In genomic region chr2:23999323-23999722, GRCm38 (mm10) we compare ENCODE assay signal across 29 mouse cellular contexts. TPM values are rescaled to one million over a fixed set of nuclear protein-coding genes. Genes with fewer than 3 reads are reported as not detected.
"Had no signal": no experiment of that assay in that cellular context is flagged by ENCODE, and none has a peak within 500 bp of the region (broad histone marks: within the 10 kb centered on the region; RNA-seq: fewer than 3 reads in every experiment).

No protein-coding gene starts in this region.

- H3K4me3 ChIP-seq: limb, embryonic 10.5 days; limb, embryonic 12.5 days; limb, embryonic 13.5 days; limb, embryonic 15.5 days; liver, embryonic 12.5 days; liver, embryonic 13.5 days; liver, embryonic 15.5 days; lung, embryonic 15.5 days; megakaryocyte, embryonic 14.5 days; midbrain, embryonic 10.5 days; midbrain, embryonic 12.5 days; midbrain, embryonic 13.5 days; midbrain, embryonic 15.5 days; myocyte had no signal

- H3K9me3 ChIP-seq: limb, embryonic 10.5 days; limb, embryonic 12.5 days; limb, embryonic 13.5 days; limb, embryonic 15.5 days; liver, embryonic 12.5 days; liver, embryonic 13.5 days; liver, embryonic 15.5 days; lung, embryonic 15.5 days; megakaryocyte, embryonic 14.5 days; midbrain, embryonic 10.5 days; midbrain, embryonic 12.5 days; midbrain, embryonic 13.5 days; midbrain, embryonic 15.5 days had no signal

- H3K27ac ChIP-seq: limb, embryonic 10.5 days; limb, embryonic 12.5 days; limb, embryonic 13.5 days; limb, embryonic 15.5 days; liver, embryonic 12.5 days; liver, embryonic 13.5 days; liver, embryonic 14.5 days; liver, embryonic 15.5 days; lung, embryonic 15.5 days; macrophage; midbrain, embryonic 10.5 days; midbrain, embryonic 12.5 days; midbrain, embryonic 13.5 days; midbrain, embryonic 15.5 days had no signal

- H3K27me3 ChIP-seq: limb, embryonic 12.5 days; limb, embryonic 13.5 days; limb, embryonic 15.5 days; liver, embryonic 12.5 days; liver, embryonic 13.5 days; liver, embryonic 15.5 days; lung, embryonic 15.5 days; megakaryocyte, embryonic 14.5 days; midbrain, embryonic 12.5 days; midbrain, embryonic 13.5 days; midbrain, embryonic 15.5 days had no signal

- H3K36me3 ChIP-seq: limb, embryonic 10.5 days; limb, embryonic 12.5 days; limb, embryonic 13.5 days; limb, embryonic 15.5 days; liver, embryonic 12.5 days; liver, embryonic 13.5 days; liver, embryonic 15.5 days; lung, embryonic 15.5 days; midbrain, embryonic 10.5 days; midbrain, embryonic 12.5 days; midbrain, embryonic 13.5 days; midbrain, embryonic 15.5 days had no signal

- DNase-seq: left cerebral cortex, postnatal 4 days; liver; liver, embryonic 13.5 days; liver, postnatal 0 days; lung, adult 18-20 months; lung, adult 2 months; lung, embryonic 14.5 days; lung, postnatal 10 days; lung, postnatal 14 days; lung, postnatal 36 days; lung, postnatal 4 days; midbrain, embryonic 14.5 days had no signal

- H3K4me1 ChIP-seq: limb, embryonic 10.5 days; limb, embryonic 12.5 days; limb, embryonic 13.5 days; limb, embryonic 15.5 days; liver, embryonic 12.5 days; liver, embryonic 13.5 days; liver, embryonic 15.5 days; lung, embryonic 15.5 days; megakaryocyte, embryonic 14.5 days; midbrain, embryonic 10.5 days; midbrain, embryonic 12.5 days; midbrain, embryonic 13.5 days; midbrain, embryonic 15.5 days had no signal

- H3K9ac ChIP-seq: limb, embryonic 12.5 days; limb, embryonic 13.5 days; limb, embryonic 15.5 days; liver, embryonic 12.5 days; liver, embryonic 13.5 days; liver, embryonic 14.5 days; liver, embryonic 15.5 days; liver, postnatal 0 days; lung, embryonic 14.5 days; lung, embryonic 15.5 days; midbrain, embryonic 12.5 days; midbrain, embryonic 13.5 days; midbrain, embryonic 15.5 days had no signal

- H3K4me2 ChIP-seq: limb, embryonic 12.5 days; limb, embryonic 13.5 days; limb, embryonic 15.5 days; liver, embryonic 11.5 days; liver, embryonic 12.5 days; liver, embryonic 13.5 days; liver, embryonic 15.5 days; lung, embryonic 14.5 days; lung, embryonic 15.5 days; midbrain, embryonic 11.5 days; midbrain, embryonic 12.5 days; midbrain, embryonic 13.5 days; midbrain, embryonic 15.5 days had no signal

RNA-seq across cellular contexts. Expression of gene Hnmt, which starts 49.9 kb away (rescaled TPM):
- polyA plus RNA-seq: myocyte had no signal
